Mouse (Mus musculus): ENCODE measurements around the gene Cd320. TPM values are rescaled to one million over a fixed set of nuclear protein-coding genes. Genes with fewer than 3 reads are reported as not detected.
"Not testable (repeated sequence)": the region's sequence is repeated elsewhere in the genome, so short reads cannot be mapped to it uniquely, and the experiment has no call there.

Cd320 gene
- total and polyA plus RNA-seq, 2 experiments, result 7.1 to 13.0 TPM

DNA sequence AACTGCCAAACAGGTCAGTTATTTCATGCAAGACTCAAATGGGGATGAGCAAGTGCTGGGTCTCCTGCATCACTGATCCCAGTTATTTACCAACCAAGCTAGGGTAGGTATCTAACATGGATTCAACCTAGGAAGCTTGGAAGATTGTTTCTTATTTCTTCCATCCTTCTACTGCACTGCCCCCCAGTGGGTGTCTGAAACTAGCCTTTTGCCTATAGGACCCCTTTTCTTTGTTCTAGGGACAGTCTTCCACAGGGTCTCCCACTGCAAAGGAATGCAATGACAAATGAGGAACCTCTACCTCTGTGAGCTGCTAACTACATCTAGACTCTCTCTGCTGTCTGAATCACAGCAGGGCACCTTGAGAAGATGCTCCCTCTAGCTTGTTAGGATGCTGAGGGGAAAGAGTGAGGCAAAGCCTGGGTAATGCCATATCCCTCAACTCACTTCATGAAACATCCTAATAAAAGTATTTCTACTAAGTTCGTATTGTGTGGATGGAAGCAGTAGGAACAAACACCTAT lies 20.4 kb upstream of the Cd320 start:
- DNase-seq (ENCODE audit: extremely low read depth, low read depth, low spot score), result no peak
- no peak overlapping the region for H3K9ac ChIP-seq (ENCODE audit: low read depth, low read length)
- no peaks in the 10 kb centered on the region for H3K27me3 ChIP-seq (ENCODE audit: control insufficient read depth, insufficient read depth, low read length)
- H3K79me2 ChIP-seq (ENCODE audit: control insufficient read depth, insufficient read depth, low read length), result peaks cover 3% of the 10 kb centered on the region; the same call in 1 of the 2 replicates
- WGBS, result 73% methylated on average over 1 of the region's 1 CpGs
- no peak overlapping the region for H3K27ac ChIP-seq (replicated peaks; ENCODE audit: insufficient read depth, low read depth, low read length)
- peaks cover 20% of the 10 kb centered on the region for H3K4me1 ChIP-seq (ENCODE audit: control insufficient read depth, insufficient read depth, low read length)
- no peak for TF ChIP-seq POLR2A (IDR thresholded peaks at IDR 0.05; ENCODE audit: extremely low read depth, insufficient read depth, low read length)
- TF ChIP-seq CTCF (IDR thresholded peaks at IDR 0.05; ENCODE audit: low read depth, low read length), result no peak
- peaks cover 20% of the 10 kb centered on the region for H3K36me3 ChIP-seq (ENCODE audit: control insufficient read depth, insufficient read depth, low read length)
- no peak overlapping the region for H3K4me3 ChIP-seq (ENCODE audit: insufficient read depth, low read depth, low read length)

DNA sequence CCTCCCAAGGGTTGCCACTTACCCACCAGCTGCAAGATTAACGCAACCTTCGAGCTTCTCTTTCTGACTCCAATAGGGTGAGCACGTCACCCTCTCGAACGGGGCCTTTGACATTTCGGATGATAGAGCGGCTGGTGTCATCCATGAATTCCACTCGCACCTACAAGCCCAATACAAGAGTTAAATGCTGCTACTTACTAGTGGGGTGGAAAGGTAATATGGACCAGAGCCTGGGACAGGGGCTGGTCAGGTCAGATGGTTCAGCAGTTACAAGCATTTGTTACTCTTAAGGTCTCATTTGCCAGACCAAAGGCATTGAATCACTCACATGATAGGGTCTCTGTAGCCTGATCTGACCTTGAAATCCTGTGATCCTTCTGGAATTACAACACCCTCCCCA lies 19.7 kb upstream of the Cd320 start:
- H3K27me3 ChIP-seq (ENCODE audit: control insufficient read depth, insufficient read depth, low read length); DNase-seq (ENCODE audit: extremely low read depth, low read depth, low spot score); H3K27ac ChIP-seq (replicated peaks; ENCODE audit: insufficient read depth, low read depth, low read length); H3K79me2 ChIP-seq (ENCODE audit: control insufficient read depth, insufficient read depth, low read length); H3K4me3 ChIP-seq (ENCODE audit: insufficient read depth, low read depth, low read length): not testable (repeated sequence)
- 72% methylated on average over 8 of the region's 8 CpGs for WGBS
- Histone ChIP-seq H3K36me3 (ENCODE audit: control insufficient read depth, insufficient read depth, low read length) (peaks cover 20% of the 10 kb centered on the region), H3K9ac (ENCODE audit: low read depth, low read length) (peak overlapping the region; percentile 64; the same call in 1 of the 2 replicates), H3K4me1 (ENCODE audit: control insufficient read depth, insufficient read depth, low read length) (peaks cover 22% of the 10 kb centered on the region)

DNA sequence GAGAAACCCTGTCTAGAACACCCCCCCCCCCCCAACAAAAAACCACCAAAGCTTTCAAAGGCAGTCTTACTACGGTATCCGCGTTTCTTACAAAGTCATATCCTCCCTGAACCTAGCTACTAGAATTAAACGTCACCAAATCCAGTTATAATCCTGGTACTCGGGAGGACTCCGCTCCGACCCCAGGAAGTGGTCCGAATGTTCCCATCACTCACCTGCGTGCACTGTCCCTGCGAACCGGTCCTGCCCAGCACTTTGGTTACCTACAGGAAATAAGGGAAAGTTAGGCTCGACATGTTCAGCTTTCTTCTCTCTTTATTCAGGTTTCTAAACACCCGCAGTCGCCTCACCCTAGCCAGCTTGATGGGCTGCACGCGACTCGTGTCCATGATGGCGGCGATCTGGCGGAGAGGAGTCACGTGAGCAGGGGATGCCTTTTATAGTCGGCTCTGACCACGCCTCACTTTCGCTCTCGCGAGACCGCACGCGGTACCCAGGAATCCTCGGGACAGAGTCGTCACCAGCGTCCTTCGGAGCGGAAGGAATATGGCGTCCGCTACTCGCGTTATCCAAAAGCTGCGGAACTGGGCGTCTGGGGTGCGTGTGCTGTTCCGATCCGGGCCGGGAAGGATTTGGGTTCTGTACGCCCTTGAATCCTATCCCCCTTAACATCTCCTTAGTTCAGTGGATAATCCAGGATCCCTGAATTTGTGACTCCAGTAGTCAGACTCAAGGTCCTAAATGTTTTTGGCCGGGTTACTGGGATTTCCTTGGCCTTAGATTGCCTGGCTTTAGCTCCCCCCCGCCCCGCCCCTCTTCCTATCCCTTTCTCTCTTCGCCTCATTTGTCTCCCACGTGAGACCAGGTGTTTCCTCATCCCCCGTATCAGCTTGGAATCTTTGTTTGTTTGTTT lies 18.6 kb upstream of the Cd320 start, which contains the start of the genes Rps28 and Ndufa7:
Gene Rps28 (minus strand): TSS at position 479 of the 913 bp plus-strand sequence.
Gene Ndufa7 (plus strand): TSS at position 489 of the 913 bp plus-strand sequence.
- H3K36me3 ChIP-seq (ENCODE audit: control insufficient read depth, insufficient read depth, low read length), result peaks cover 20% of the 10 kb centered on the region

DNA sequence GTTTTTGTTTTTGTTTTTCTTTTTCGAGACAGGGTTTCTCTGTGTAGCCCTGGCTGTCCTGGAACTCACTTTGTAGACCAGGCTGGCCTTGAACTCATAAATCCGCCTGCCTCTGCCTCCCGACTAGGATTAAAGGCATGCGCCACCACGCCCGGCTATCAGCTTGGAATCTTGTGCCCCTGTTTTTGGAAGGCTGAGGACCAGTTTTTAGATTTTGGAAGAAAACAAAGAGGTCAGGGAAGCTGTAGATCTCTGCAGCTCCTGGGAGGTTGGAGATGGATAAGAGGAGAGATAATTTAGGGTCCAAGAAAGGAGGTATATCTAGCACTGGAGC lies 17.9 kb upstream of the Cd320 start:
- H3K9ac ChIP-seq (ENCODE audit: low read depth, low read length), result peak overlapping the region; percentile 80
- H3K27ac ChIP-seq (replicated peaks; ENCODE audit: insufficient read depth, low read depth, low read length), result peak overlapping the region; percentile 86
- not testable (repeated sequence) for DNase-seq (ENCODE audit: extremely low read depth, low read depth, low spot score); H3K27me3 ChIP-seq (ENCODE audit: control insufficient read depth, insufficient read depth, low read length); H3K79me2 ChIP-seq (ENCODE audit: control insufficient read depth, insufficient read depth, low read length)
- peaks cover 25% of the 10 kb centered on the region for H3K36me3 ChIP-seq (ENCODE audit: control insufficient read depth, insufficient read depth, low read length)
- H3K4me3 ChIP-seq (ENCODE audit: insufficient read depth, low read depth, low read length), result peak overlapping the region; percentile 70
- WGBS, result 2% methylated on average over 6 of the region's 6 CpGs
- peaks cover 25% of the 10 kb centered on the region for H3K4me1 ChIP-seq (ENCODE audit: control insufficient read depth, insufficient read depth, low read length)

More for the DNA sequence above, 18.6 kb upstream of the Cd320 start, which contains the start of the genes Rps28 and Ndufa7:
- peaks cover 25% of the 10 kb centered on the region for H3K4me1 ChIP-seq (ENCODE audit: control insufficient read depth, insufficient read depth, low read length)
- WGBS, result under 1% methylated on average over 51 of the region's 51 CpGs
- peak; percentile 89 for DNase-seq (ENCODE audit: extremely low read depth, low read depth, low spot score)
- peaks cover 3% of the 10 kb centered on the region; the same call in 1 of the 2 replicates for H3K79me2 ChIP-seq (ENCODE audit: control insufficient read depth, insufficient read depth, low read length)
- no peaks in the 10 kb centered on the region for H3K27me3 ChIP-seq (ENCODE audit: control insufficient read depth, insufficient read depth, low read length)
- H3K4me3 ChIP-seq (ENCODE audit: insufficient read depth, low read depth, low read length), result peak within 1 kb of the TSS; percentile 70
- TF ChIP-seq CTCF (IDR thresholded peaks at IDR 0.05; ENCODE audit: low read depth, low read length) (no peak), POLR2A (IDR thresholded peaks at IDR 0.05; ENCODE audit: extremely low read depth, insufficient read depth, low read length) (peak; percentile 84)
- peak within 1 kb of the TSS; percentile 86 for H3K27ac ChIP-seq (replicated peaks; ENCODE audit: insufficient read depth, low read depth, low read length)
- H3K9ac ChIP-seq (ENCODE audit: low read depth, low read length), result peak within 1 kb of the TSS; percentile 80

DNA sequence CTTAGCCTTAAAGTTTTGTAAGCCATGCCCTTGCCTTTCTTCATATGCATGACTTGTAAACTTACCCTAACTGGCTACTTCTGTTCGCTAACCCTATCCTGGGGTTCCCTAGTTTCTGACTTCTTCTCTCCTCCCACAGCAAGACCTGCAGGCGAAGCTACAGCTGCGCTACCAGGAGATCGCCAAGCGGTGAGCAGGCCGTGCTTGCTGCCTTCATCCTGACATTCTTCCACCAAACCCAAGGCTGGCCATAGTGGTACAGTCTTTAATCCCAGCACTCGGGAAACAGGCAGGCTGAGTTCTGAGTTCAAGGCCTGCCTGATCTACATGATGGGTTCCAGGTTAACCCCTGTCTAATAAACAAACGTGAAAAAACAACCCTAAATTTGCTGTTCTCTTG lies 17.4 kb upstream of the Cd320 start:
- H3K36me3 ChIP-seq (ENCODE audit: control insufficient read depth, insufficient read depth, low read length), result peaks cover 30% of the 10 kb centered on the region
- H3K79me2 ChIP-seq (ENCODE audit: control insufficient read depth, insufficient read depth, low read length), result peaks cover 9% of the 10 kb centered on the region; the same call in 1 of the 2 replicates
- TF ChIP-seq POLR2A (IDR thresholded peaks at IDR 0.05; ENCODE audit: extremely low read depth, insufficient read depth, low read length), result no peak
- no peak for TF ChIP-seq CTCF (IDR thresholded peaks at IDR 0.05; ENCODE audit: low read depth, low read length)
- DNase-seq (ENCODE audit: extremely low read depth, low read depth, low spot score), result no peak
- no peak overlapping the region; the same call in 1 of the 2 replicates for H3K27ac ChIP-seq (replicated peaks; ENCODE audit: insufficient read depth, low read depth, low read length)
- H3K4me1 ChIP-seq (ENCODE audit: control insufficient read depth, insufficient read depth, low read length), result peaks cover 25% of the 10 kb centered on the region
- H3K4me3 ChIP-seq (ENCODE audit: insufficient read depth, low read depth, low read length), result no peak overlapping the region
- no peak overlapping the region for H3K9ac ChIP-seq (ENCODE audit: low read depth, low read length)
- WGBS, result 71% methylated on average over 8 of the region's 8 CpGs
- H3K27me3 ChIP-seq (ENCODE audit: control insufficient read depth, insufficient read depth, low read length), result no peaks in the 10 kb centered on the region

DNA sequence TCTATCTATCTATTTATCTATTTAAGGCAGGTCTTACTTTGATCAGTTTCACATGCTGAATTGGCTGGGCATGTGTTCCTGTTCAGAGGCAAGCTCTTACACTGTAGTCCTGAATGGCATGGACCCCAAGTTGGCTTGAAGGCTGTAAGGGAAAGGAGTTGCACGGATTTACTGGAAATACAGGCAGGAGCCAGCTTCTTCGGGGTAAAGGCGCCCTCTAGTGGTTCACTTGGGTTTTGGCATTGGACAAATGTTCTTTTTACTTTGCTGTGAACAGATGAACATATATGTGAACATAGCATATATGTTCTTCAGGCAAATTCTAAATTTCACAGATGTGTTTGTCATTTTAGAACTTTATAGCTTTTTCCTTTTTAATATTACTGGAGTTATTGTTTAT lies 16.0 kb upstream of the Cd320 start:
- H3K9ac ChIP-seq (ENCODE audit: low read depth, low read length), result no peak overlapping the region
- H3K27ac ChIP-seq (replicated peaks; ENCODE audit: insufficient read depth, low read depth, low read length), result no peak overlapping the region
- peaks cover 9% of the 10 kb centered on the region; the same call in 1 of the 2 replicates for H3K79me2 ChIP-seq (ENCODE audit: control insufficient read depth, insufficient read depth, low read length)
- H3K27me3 ChIP-seq (ENCODE audit: control insufficient read depth, insufficient read depth, low read length), result no peaks in the 10 kb centered on the region
- peak; percentile 71 for TF ChIP-seq CTCF (IDR thresholded peaks at IDR 0.05; ENCODE audit: low read depth, low read length)
- TF ChIP-seq POLR2A (IDR thresholded peaks at IDR 0.05; ENCODE audit: extremely low read depth, insufficient read depth, low read length), result no peak
- DNase-seq (ENCODE audit: extremely low read depth, low read depth, low spot score), result peak; percentile 72
- H3K4me1 ChIP-seq (ENCODE audit: control insufficient read depth, insufficient read depth, low read length), result peaks cover 25% of the 10 kb centered on the region
- 0% methylated on average over 3 of the region's 3 CpGs for WGBS
- peaks cover 31% of the 10 kb centered on the region for H3K36me3 ChIP-seq (ENCODE audit: control insufficient read depth, insufficient read depth, low read length)
- H3K4me3 ChIP-seq (ENCODE audit: insufficient read depth, low read depth, low read length), result no peak overlapping the region
